Mouse (Mus musculus): ENCODE measurements at regions not wholly inside any gene's neighbourhood (a gene's known extent, or its start where the extent isn't known, plus 50 kb on each side); places are given as distances from the start of the nearest gene placed in this dataset.
A peak's percentile ranks its signal among the peaks of the same experiment; 100 is the strongest.
"Not testable (repeated sequence)": the region's sequence is repeated elsewhere in the genome, so short reads cannot be mapped to it uniquely, and the experiment has no call there.

- DNase-seq (ENCODE audit: extremely low spot score in 1 of 2, low spot score in 1 of 2), result no peak
Measured at GRCm38 (mm10) chr9:4234796-4235195, 74.5 kb downstream of the Aasdhppt start.

- DNase-seq (ENCODE audit: extremely low spot score in 1 of 2, low spot score in 1 of 2), result not testable (repeated sequence)
Measured at GRCm38 (mm10) chr9:4214571-4214970, 94.7 kb downstream of the Aasdhppt start.

- DNase-seq (ENCODE audit: extremely low spot score in 1 of 2, low spot score in 1 of 2), result peak in 1 of 2 experiments; percentile 19
Measured at GRCm38 (mm10) chr9:4209987-4210476, 99.2 kb downstream of the Aasdhppt start.

- not testable (repeated sequence) for DNase-seq (ENCODE audit: extremely low spot score in 1 of 2, low spot score in 1 of 2)
Measured at GRCm38 (mm10) chr9:4192737-4193136, 116.5 kb downstream of the Aasdhppt start.

- DNase-seq (ENCODE audit: extremely low spot score in 1 of 2, low spot score in 1 of 2), result not testable (repeated sequence)
Measured at GRCm38 (mm10) chr9:4156011-4156410, 153.3 kb downstream of the Aasdhppt start.

GRCm38 (mm10) chr9:4138829-4139228, 170.4 kb downstream of the Aasdhppt start:
- not testable (repeated sequence) for DNase-seq (ENCODE audit: extremely low spot score in 1 of 2, low spot score in 1 of 2)

- DNase-seq (ENCODE audit: extremely low spot score in 1 of 2, low spot score in 1 of 2), result no peak
Measured at GRCm38 (mm10) chr9:4092518-4092917, 216.8 kb downstream of the Aasdhppt start.

- DNase-seq (ENCODE audit: extremely low spot score in 1 of 2, low spot score in 1 of 2), result not testable (repeated sequence)
Measured at GRCm38 (mm10) chr9:4082668-4083067, 226.6 kb downstream of the Aasdhppt start.

GRCm38 (mm10) chr9:4061037-4061436, 248.2 kb downstream of the Aasdhppt start:
- peak; percentile 39 to 48 for DNase-seq (ENCODE audit: extremely low spot score in 1 of 2, low spot score in 1 of 2)

- no peak for DNase-seq (ENCODE audit: extremely low spot score in 1 of 2, low spot score in 1 of 2)
Measured at GRCm38 (mm10) chr9:4048749-4049148, 260.5 kb downstream of the Aasdhppt start.

- not testable (repeated sequence) for DNase-seq (ENCODE audit: extremely low spot score in 1 of 2, low spot score in 1 of 2)
Measured at GRCm38 (mm10) chr9:4047654-4048053, 261.6 kb downstream of the Aasdhppt start.

- no peak for DNase-seq (ENCODE audit: extremely low spot score in 1 of 2, low spot score in 1 of 2)
Measured at GRCm38 (mm10) chr9:4040871-4041665, 268.2 kb downstream of the Aasdhppt start.

GRCm38 (mm10) chr9:4027181-4027580, 282.1 kb downstream of the Aasdhppt start:
- DNase-seq (ENCODE audit: extremely low spot score in 1 of 2, low spot score in 1 of 2), result not testable (repeated sequence)

- DNase-seq (ENCODE audit: extremely low spot score in 1 of 2, low spot score in 1 of 2), result no peak
Measured at GRCm38 (mm10) chr9:4020093-4020492, 289.2 kb downstream of the Aasdhppt start.

- no peak for DNase-seq (ENCODE audit: extremely low spot score in 1 of 2, low spot score in 1 of 2)
Measured at GRCm38 (mm10) chr9:3996686-3997085, 312.6 kb downstream of the Aasdhppt start.

- not testable (repeated sequence) for DNase-seq (ENCODE audit: extremely low spot score in 1 of 2, low spot score in 1 of 2)
Measured at GRCm38 (mm10) chr9:3988383-3988782, 320.9 kb downstream of the Aasdhppt start.

GRCm38 (mm10) chr9:3987971-3988370, 321.3 kb downstream of the Aasdhppt start:
- not testable (repeated sequence) for DNase-seq (ENCODE audit: extremely low spot score in 1 of 2, low spot score in 1 of 2)
